Mouse (Mus musculus): ENCODE data around the gene Chl1. TPM values are rescaled to one million over a fixed set of nuclear protein-coding genes. Genes with fewer than 3 reads are reported as not detected.

Gene Chl1
- polyA plus RNA-seq (2014; fragmentation: Nextera tagmentation; extraction: Ambion mirVana), result 6.2 and 6.5 TPM in 2 replicates

GRCm38 (mm10) chr6:103510392-103511289 is at the start of gene Chl1:
Chl1 (plus strand) TSS chr6:103510586.
- ATAC-seq (replicated peaks; ENCODE audit: low FRiP score), result 0 out of 2 replicates have a peak, but pooled peaks have one; percentile 5
- H3K27me3 ChIP-seq (ENCODE audit: control insufficient read depth, insufficient read depth, low read length), result peaks cover 24% of the 10 kb centered on the region
- peaks cover 2% of the 10 kb centered on the region; the same call in 1 of the 2 replicates for H3K4me1 ChIP-seq (replicated peaks; ENCODE audit: control insufficient read depth, insufficient read depth, low read length)
- no peak within 1 kb of the TSS for H3K27ac ChIP-seq (ENCODE audit: low read depth, low read length)
- H3K9ac ChIP-seq (ENCODE audit: low read length), result peak within 1 kb of the TSS; percentile 37
- no peaks in the 10 kb centered on the region for H3K9me3 ChIP-seq (ENCODE audit: control insufficient read depth, low read length)
- H3K36me3 ChIP-seq (ENCODE audit: control insufficient read depth, insufficient read depth, low read length), result no peaks in the 10 kb centered on the region
- H3K4me2 ChIP-seq (ENCODE audit: low read depth, low read length, severe bottlenecking), result peak within 1 kb of the TSS; percentile 84
- WGBS, result 5% methylated on average over 25 of the region's 25 CpGs
- H3K4me3 ChIP-seq (ENCODE audit: low read depth, low read length), result peak within 1 kb of the TSS; percentile 44
- peak; percentile 62 for DNase-seq (ENCODE audit: low spot score)

GRCm38 (mm10) chr6:103465479-103466080 is 44.8 kb upstream of the Chl1 start:
- DNase-seq (ENCODE audit: low spot score) (no peak), ATAC-seq (replicated peaks; ENCODE audit: low FRiP score) (peak; percentile 74; the same call in 1 of the 2 replicates)
- H3K4me2 ChIP-seq (ENCODE audit: low read depth, low read length, severe bottlenecking), result no peak overlapping the region
- H3K4me1 ChIP-seq (replicated peaks; ENCODE audit: control insufficient read depth, insufficient read depth, low read length), result no peaks in the 10 kb centered on the region
- no peaks in the 10 kb centered on the region for H3K27me3 ChIP-seq (ENCODE audit: control insufficient read depth, insufficient read depth, low read length)
- no peak overlapping the region for H3K4me3 ChIP-seq (ENCODE audit: low read depth, low read length)
- H3K27ac ChIP-seq (ENCODE audit: low read depth, low read length), result no peak overlapping the region
- no peaks in the 10 kb centered on the region for H3K36me3 ChIP-seq (ENCODE audit: control insufficient read depth, insufficient read depth, low read length)
- H3K9me3 ChIP-seq (ENCODE audit: control insufficient read depth, low read length), result no peaks in the 10 kb centered on the region
- no peak overlapping the region for H3K9ac ChIP-seq (ENCODE audit: low read length)
- 72% methylated on average over 5 of the region's 5 CpGs for WGBS

GRCm38 (mm10) chr6:103473316-103473715 is 37.1 kb upstream of the Chl1 start:
- Histone ChIP-seq H3K9ac (ENCODE audit: low read length) (no peak overlapping the region), H3K4me3 (ENCODE audit: low read depth, low read length) (no peak overlapping the region), H3K27ac (ENCODE audit: low read depth, low read length) (no peak overlapping the region), H3K36me3 (ENCODE audit: control insufficient read depth, insufficient read depth, low read length) (no peaks in the 10 kb centered on the region), H3K9me3 (ENCODE audit: control insufficient read depth, low read length) (no peaks in the 10 kb centered on the region), H3K4me2 (ENCODE audit: low read depth, low read length, severe bottlenecking) (no peak overlapping the region), H3K27me3 (ENCODE audit: control insufficient read depth, insufficient read depth, low read length) (no peaks in the 10 kb centered on the region), H3K4me1 (replicated peaks; ENCODE audit: control insufficient read depth, insufficient read depth, low read length) (no peaks in the 10 kb centered on the region)
- ATAC-seq (replicated peaks; ENCODE audit: low FRiP score) (no peak), DNase-seq (ENCODE audit: low spot score) (no peak)
- 77% methylated on average over 5 of the region's 5 CpGs for WGBS

GRCm38 (mm10) chr6:103487199-103487598 is 23.2 kb upstream of the Chl1 start:
- WGBS, result 72% methylated on average over 1 of the region's 1 CpGs
- H3K4me2 ChIP-seq (ENCODE audit: low read depth, low read length, severe bottlenecking), result no peak overlapping the region
- no peak overlapping the region for H3K9ac ChIP-seq (ENCODE audit: low read length)
- no peaks in the 10 kb centered on the region for H3K9me3 ChIP-seq (ENCODE audit: control insufficient read depth, low read length)
- no peak overlapping the region for H3K4me3 ChIP-seq (ENCODE audit: low read depth, low read length)
- ATAC-seq (replicated peaks; ENCODE audit: low FRiP score), result no peak
- no peaks in the 10 kb centered on the region for H3K4me1 ChIP-seq (replicated peaks; ENCODE audit: control insufficient read depth, insufficient read depth, low read length)
- H3K27ac ChIP-seq (ENCODE audit: low read depth, low read length), result no peak overlapping the region
- no peaks in the 10 kb centered on the region for H3K27me3 ChIP-seq (ENCODE audit: control insufficient read depth, insufficient read depth, low read length)
- H3K36me3 ChIP-seq (ENCODE audit: control insufficient read depth, insufficient read depth, low read length), result no peaks in the 10 kb centered on the region
- no peak for DNase-seq (ENCODE audit: low spot score)

GRCm38 (mm10) chr6:103498404-103498803 is 12.0 kb upstream of the Chl1 start:
- H3K27me3 ChIP-seq (ENCODE audit: control insufficient read depth, insufficient read depth, low read length), result no peaks in the 10 kb centered on the region
- DNase-seq (ENCODE audit: low spot score) (no peak), ATAC-seq (replicated peaks; ENCODE audit: low FRiP score) (no peak)
- no peaks in the 10 kb centered on the region for H3K9me3 ChIP-seq (ENCODE audit: control insufficient read depth, low read length)
- H3K27ac ChIP-seq (ENCODE audit: low read depth, low read length), result no peak overlapping the region
- H3K4me1 ChIP-seq (replicated peaks; ENCODE audit: control insufficient read depth, insufficient read depth, low read length), result no peaks in the 10 kb centered on the region
- H3K4me2 ChIP-seq (ENCODE audit: low read depth, low read length, severe bottlenecking), result no peak overlapping the region
- H3K36me3 ChIP-seq (ENCODE audit: control insufficient read depth, insufficient read depth, low read length), result no peaks in the 10 kb centered on the region
- no peak overlapping the region for H3K4me3 ChIP-seq (ENCODE audit: low read depth, low read length)
- H3K9ac ChIP-seq (ENCODE audit: low read length), result no peak overlapping the region
- 79% methylated on average over 4 of the region's 4 CpGs for WGBS

GRCm38 (mm10) chr6:103504065-103504464 is 6.3 kb upstream of the Chl1 start:
- Histone ChIP-seq H3K9ac (ENCODE audit: low read length) (no peak overlapping the region), H3K4me3 (ENCODE audit: low read depth, low read length) (no peak overlapping the region), H3K4me1 (replicated peaks; ENCODE audit: control insufficient read depth, insufficient read depth, low read length) (no peaks in the 10 kb centered on the region), H3K9me3 (ENCODE audit: control insufficient read depth, low read length) (no peaks in the 10 kb centered on the region), H3K4me2 (ENCODE audit: low read depth, low read length, severe bottlenecking) (no peak overlapping the region), H3K36me3 (ENCODE audit: control insufficient read depth, insufficient read depth, low read length) (no peaks in the 10 kb centered on the region), H3K27ac (ENCODE audit: low read depth, low read length) (no peak overlapping the region), H3K27me3 (ENCODE audit: control insufficient read depth, insufficient read depth, low read length) (no peaks in the 10 kb centered on the region)
- no peak for ATAC-seq (replicated peaks; ENCODE audit: low FRiP score)
- no peak for DNase-seq (ENCODE audit: low spot score)
- WGBS, result 70% methylated on average over 3 of the region's 3 CpGs

- 76% methylated on average over 3 of the region's 3 CpGs for WGBS
- peaks cover 22% of the 10 kb centered on the region for H3K27me3 ChIP-seq (ENCODE audit: control insufficient read depth, insufficient read depth, low read length)
- no peak overlapping the region for H3K27ac ChIP-seq (ENCODE audit: low read depth, low read length)
- H3K9ac ChIP-seq (ENCODE audit: low read length), result no peak overlapping the region
- DNase-seq (ENCODE audit: low spot score) (no peak), ATAC-seq (replicated peaks; ENCODE audit: low FRiP score) (no peak)
- H3K4me3 ChIP-seq (ENCODE audit: low read depth, low read length), result no peak overlapping the region
- peaks cover 2% of the 10 kb centered on the region; the same call in 1 of the 2 replicates for H3K4me1 ChIP-seq (replicated peaks; ENCODE audit: control insufficient read depth, insufficient read depth, low read length)
- H3K36me3 ChIP-seq (ENCODE audit: control insufficient read depth, insufficient read depth, low read length), result no peaks in the 10 kb centered on the region
- H3K4me2 ChIP-seq (ENCODE audit: low read depth, low read length, severe bottlenecking), result no peak overlapping the region
- H3K9me3 ChIP-seq (ENCODE audit: control insufficient read depth, low read length), result no peaks in the 10 kb centered on the region
Measured at GRCm38 (mm10) chr6:103507751-103508575, 2.4 kb upstream of the Chl1 start.

- H3K4me1 ChIP-seq (replicated peaks; ENCODE audit: control insufficient read depth, insufficient read depth, low read length), result peaks cover 2% of the 10 kb centered on the region; the same call in 1 of the 2 replicates
Measured at GRCm38 (mm10) chr6:103509596-103509995, 790 bp upstream of the Chl1 start.

More at GRCm38 (mm10) chr6:103509596-103509995, 790 bp upstream of the Chl1 start:
- ATAC-seq (replicated peaks; ENCODE audit: low FRiP score) (no peak), DNase-seq (ENCODE audit: low spot score) (no peak)
- H3K9ac ChIP-seq (ENCODE audit: low read length), result no peak overlapping the region
- no peaks in the 10 kb centered on the region for H3K9me3 ChIP-seq (ENCODE audit: control insufficient read depth, low read length)
- 74% methylated on average over 4 of the region's 4 CpGs for WGBS
- no peaks in the 10 kb centered on the region for H3K36me3 ChIP-seq (ENCODE audit: control insufficient read depth, insufficient read depth, low read length)
- peaks cover 24% of the 10 kb centered on the region for H3K27me3 ChIP-seq (ENCODE audit: control insufficient read depth, insufficient read depth, low read length)
- H3K4me2 ChIP-seq (ENCODE audit: low read depth, low read length, severe bottlenecking), result no peak overlapping the region
- H3K4me3 ChIP-seq (ENCODE audit: low read depth, low read length), result no peak overlapping the region
- H3K27ac ChIP-seq (ENCODE audit: low read depth, low read length), result no peak overlapping the region

Data from forebrain, embryonic 11.5 days (tissue).